Mouse (Mus musculus): ENCODE measurements around the gene Prrc2b. TPM values are rescaled to one million over a fixed set of nuclear protein-coding genes. Genes with fewer than 3 reads are reported as not detected.

Prrc2b gene
- polyA plus RNA-seq, 1 experiment from 2014 or later = 76.8 TPM

DNA sequence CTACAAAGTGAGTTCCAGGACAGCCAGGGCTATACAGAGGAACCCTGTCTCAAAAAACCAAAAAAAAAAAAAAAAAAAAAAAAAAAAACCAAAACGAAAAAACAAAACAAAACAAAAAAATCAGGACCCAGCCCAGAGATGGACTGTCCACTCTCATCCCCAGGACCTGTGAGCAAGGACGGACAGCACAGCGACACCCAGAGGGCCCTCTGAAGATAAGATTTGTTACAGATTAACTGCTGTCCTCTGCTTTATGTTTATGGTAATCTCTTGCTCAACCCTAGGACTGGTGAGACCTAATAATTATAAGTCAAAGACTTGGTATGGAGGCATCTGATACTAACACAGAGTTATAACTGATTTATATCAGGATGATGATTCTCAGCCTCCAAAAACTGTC is 124.9 kb downstream of the Prrc2b start:
- DNase-seq (no peak), ATAC-seq (ENCODE audit: insufficient read depth) (no peak; the same call in 1 of the 2 replicates)
- no peak for TF ChIP-seq CTCF (IDR thresholded peaks at IDR 0.05; ENCODE audit: low read depth)
- H3K4me3 ChIP-seq (ENCODE audit: low read depth, low read length) = no peak overlapping the region
- WGBS = 65% methylated on average over 3 of the region's 3 CpGs
- no peak overlapping the region for H3K27ac ChIP-seq (ENCODE audit: low read depth)
- H3K4me2 ChIP-seq = no peak overlapping the region
- no peak overlapping the region for H3K9ac ChIP-seq
- H3K4me1 ChIP-seq (ENCODE audit: insufficient read depth) = no peaks in the 10 kb centered on the region
- H3K9me3 ChIP-seq (ENCODE audit: low read depth, low read length) = no peaks in the 10 kb centered on the region
- no peaks in the 10 kb centered on the region for H3K27me3 ChIP-seq (ENCODE audit: insufficient read depth, low read length)
- peaks cover 37% of the 10 kb centered on the region for H3K36me3 ChIP-seq (ENCODE audit: insufficient read depth)

DNA sequence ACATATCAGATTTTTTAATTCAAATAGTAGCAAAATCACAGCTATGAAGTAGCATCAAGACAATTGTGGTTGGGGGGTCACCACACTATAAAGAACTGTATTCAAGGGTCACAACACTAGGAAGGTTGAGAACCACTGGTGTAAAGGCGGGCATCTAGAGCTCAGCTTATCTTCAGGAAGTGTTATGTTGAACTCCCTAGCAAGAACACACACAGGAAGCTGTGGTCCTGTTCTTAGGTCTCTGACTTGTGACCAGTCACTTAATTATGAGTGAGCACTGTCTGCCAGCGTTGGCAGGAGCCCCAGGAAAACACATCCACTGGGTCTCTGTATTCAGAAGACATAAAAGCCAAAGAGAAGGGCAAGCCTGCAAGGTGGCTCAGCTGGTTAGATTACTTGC is 131.4 kb downstream of the Prrc2b start:
- DNase-seq (no peak), ATAC-seq (ENCODE audit: insufficient read depth) (no peak)
- Histone ChIP-seq H3K4me2 (no peak overlapping the region), H3K27ac (ENCODE audit: low read depth) (no peak overlapping the region), H3K9ac (no peak overlapping the region), H3K36me3 (ENCODE audit: insufficient read depth) (peaks cover 80% of the 10 kb centered on the region), H3K4me3 (ENCODE audit: low read depth, low read length) (no peak overlapping the region), H3K9me3 (ENCODE audit: low read depth, low read length) (no peaks in the 10 kb centered on the region), H3K4me1 (ENCODE audit: insufficient read depth) (peaks cover 4% of the 10 kb centered on the region), H3K27me3 (ENCODE audit: insufficient read depth, low read length) (no peaks in the 10 kb centered on the region)
- 88% methylated on average over 2 of the region's 2 CpGs for WGBS
- TF ChIP-seq CTCF (IDR thresholded peaks at IDR 0.05; ENCODE audit: low read depth) = no peak

DNA sequence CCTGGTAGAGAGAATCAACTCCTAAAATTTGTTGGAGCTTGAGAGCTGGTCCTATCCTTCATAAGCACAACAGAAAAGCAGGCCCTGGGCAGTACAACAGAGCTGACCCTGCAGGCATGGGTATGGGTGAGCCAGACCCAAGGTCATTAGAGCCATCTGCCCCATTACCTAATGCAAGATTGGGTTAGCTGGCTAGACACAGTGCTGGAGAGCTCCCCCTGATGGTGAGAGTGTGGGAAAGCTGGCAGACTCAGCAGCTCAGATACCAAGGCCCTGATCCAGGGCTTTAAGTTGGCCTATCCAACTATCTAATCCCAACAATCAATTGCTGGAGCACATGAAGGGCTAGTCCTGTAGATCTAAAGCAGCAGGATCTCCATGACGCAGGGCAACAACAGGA is 131.8 kb downstream of the Prrc2b start:
- H3K27ac ChIP-seq (ENCODE audit: low read depth) = no peak overlapping the region
- H3K27me3 ChIP-seq (ENCODE audit: insufficient read depth, low read length) = no peaks in the 10 kb centered on the region
- peaks cover 76% of the 10 kb centered on the region for H3K36me3 ChIP-seq (ENCODE audit: insufficient read depth)
- H3K4me1 ChIP-seq (ENCODE audit: insufficient read depth) = peaks cover 4% of the 10 kb centered on the region
- no peak overlapping the region for H3K4me3 ChIP-seq (ENCODE audit: low read depth, low read length)
- no peak; the same call in 1 of the 2 replicates for ATAC-seq (ENCODE audit: insufficient read depth)
- no peak overlapping the region for H3K9ac ChIP-seq
- no peaks in the 10 kb centered on the region for H3K9me3 ChIP-seq (ENCODE audit: low read depth, low read length)
- WGBS = 87% methylated on average over 1 of the region's 1 CpGs
- peak; percentile 70 for DNase-seq
- peak; percentile 73 for TF ChIP-seq CTCF (IDR thresholded peaks at IDR 0.05; ENCODE audit: low read depth)
- H3K4me2 ChIP-seq = no peak overlapping the region

DNA sequence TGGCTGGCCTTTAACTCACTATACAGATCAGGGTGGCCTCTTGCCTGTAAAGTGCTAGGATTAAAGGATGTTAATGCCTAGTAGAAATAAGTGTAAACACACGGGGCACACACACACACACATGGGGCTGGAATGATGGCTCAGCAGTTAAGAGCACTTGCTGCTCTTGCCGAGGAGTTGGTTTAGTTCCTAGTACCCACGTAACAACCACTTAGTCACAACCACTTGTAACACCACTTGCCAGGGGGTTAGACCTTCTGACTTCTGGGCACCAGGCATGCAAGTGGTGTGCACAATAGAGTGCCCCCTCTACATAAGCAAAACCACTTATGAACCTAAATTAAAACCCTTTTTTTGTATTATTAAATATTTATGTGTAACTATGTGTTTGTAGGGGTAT is 133.1 kb downstream of the Prrc2b start:
- WGBS = 73% methylated on average over 3 of the region's 3 CpGs
- DNase-seq = no peak
- Histone ChIP-seq H3K4me1 (ENCODE audit: insufficient read depth) (peaks cover 4% of the 10 kb centered on the region), H3K27me3 (ENCODE audit: insufficient read depth, low read length) (no peaks in the 10 kb centered on the region), H3K36me3 (ENCODE audit: insufficient read depth) (peaks cover 63% of the 10 kb centered on the region), H3K9ac (no peak overlapping the region), H3K27ac (ENCODE audit: low read depth) (no peak overlapping the region), H3K9me3 (ENCODE audit: low read depth, low read length) (no peaks in the 10 kb centered on the region), H3K4me3 (ENCODE audit: low read depth, low read length) (no peak overlapping the region), H3K4me2 (no peak overlapping the region)
- no peak for TF ChIP-seq CTCF (IDR thresholded peaks at IDR 0.05; ENCODE audit: low read depth)
- ATAC-seq (ENCODE audit: insufficient read depth) = no peak

Small RNA genes within 50 kb of the gene (microRNA-seq; reads per million reads assigned to microRNA genes)
- not detected for gene Gm27805 (ENCODE audit: borderline number of aligned reads)

Other genes starting within 250 kb of the Prrc2b start
- 39.8 and 42.3 TPM in 2 replicates for gene Aif1l, start 200.9 kb upstream of the Prrc2b start, polyA plus RNA-seq (2014; fragmentation: Nextera tagmentation; extraction: Ambion mirVana)
- 82.4 and 84.6 TPM in 2 replicates for gene Nup214, start 176.6 kb upstream of the Prrc2b start, polyA plus RNA-seq (2014; fragmentation: Nextera tagmentation; extraction: Ambion mirVana)
- gene Fam78a, start 66.2 kb upstream of the Prrc2b start, polyA plus RNA-seq (2014; fragmentation: Nextera tagmentation; extraction: Ambion mirVana) = 4.5 and 4.9 TPM in 2 replicates
- 2.5 and 3.9 TPM in 2 replicates for gene Plpp7, start 55.6 kb upstream of the Prrc2b start, polyA plus RNA-seq (2014; fragmentation: Nextera tagmentation; extraction: Ambion mirVana)
- 19.4 and 21.6 TPM in 2 replicates for gene Pomt1, start 85.5 kb downstream of the Prrc2b start, polyA plus RNA-seq (2014; fragmentation: Nextera tagmentation; extraction: Ambion mirVana)
- gene Uck1, start 109.1 kb downstream of the Prrc2b start, polyA plus RNA-seq (2014; fragmentation: Nextera tagmentation; extraction: Ambion mirVana) = 58.6 and 63.6 TPM in 2 replicates
- 24.0 and 25.2 TPM in 2 replicates for gene Golga2, start 136.3 kb downstream of the Prrc2b start, polyA plus RNA-seq (2014; fragmentation: Nextera tagmentation; extraction: Ambion mirVana)
- gene Swi5, start 137.0 kb downstream of the Prrc2b start, polyA plus RNA-seq (2014; fragmentation: Nextera tagmentation; extraction: Ambion mirVana) = 205 and 220 TPM in 2 replicates
- gene Ciz1, start 201.2 kb downstream of the Prrc2b start, polyA plus RNA-seq (2014; fragmentation: Nextera tagmentation; extraction: Ambion mirVana) = 46.1 and 51.9 TPM in 2 replicates
- 14.9 and 17.5 TPM in 2 replicates for gene Dnm1, start 202.3 kb downstream of the Prrc2b start, polyA plus RNA-seq (2014; fragmentation: Nextera tagmentation; extraction: Ambion mirVana)
- 32.4 and 33.3 TPM in 2 replicates for gene 1110008P14Rik, start 230.9 kb downstream of the Prrc2b start, polyA plus RNA-seq (2014; fragmentation: Nextera tagmentation; extraction: Ambion mirVana)
- gene Lcn2, start 237.2 kb downstream of the Prrc2b start, polyA plus RNA-seq (2014; fragmentation: Nextera tagmentation; extraction: Ambion mirVana) = 1.6 TPM in 1 of 2 replicates, not detected in the other
- 28.0 and 28.2 TPM in 2 replicates for gene Ptges2, start 244.8 kb downstream of the Prrc2b start, polyA plus RNA-seq (2014; fragmentation: Nextera tagmentation; extraction: Ambion mirVana)